Mouse (Mus musculus) left cerebral cortex, postnatal 14 days (tissue): Measurements from ENCODE around the gene Lama1. TPM values are rescaled to one million over a fixed set of nuclear protein-coding genes. Genes with fewer than 3 reads are reported as not detected.

ENCODE experiments used
- DNase-seq, 2 experiments: peaks; one replicate each; pipeline ENCODE4 v3.0.0; 2021 to 2022; ENCODE audit warnings: low spot score in 2 of 2, mixed read lengths in 1 of 2
- intact Hi-C: fragments of 180-260 bp; cut with DNase I; formaldehyde crosslinking; loops from one replicate; pipeline ENCODE4 v1.15.1; 2025
- long read RNA-seq, 2 experiments: library from polyadenylated mRNA; stranded (forward); transcript quantifications; one replicate each; pipeline ENCODE4 v2.0.0; 2021
- total RNA-seq, 2 experiments: library from RNA; stranded (reverse); gene quantifications; 2 replicates each; pipeline ENCODE4 v1.2.3; 2021

The Lama1 gene
- 1 to 10 TPM; 4.8 to 6.5 TPM for total RNA-seq
- long read RNA-seq, experiment 1, partial matches to known transcripts: 1 of 3 reads
- long read RNA-seq, experiment 1, other reads (novel, unspliced or antisense): 2 of 3 reads
- long read RNA-seq, experiment 2, partial matches to known transcripts: 1 of 1 reads
- long read RNA-seq, experiment 2, other reads (novel, unspliced or antisense): 0 of 1 reads

GRCm38 (mm10) chr17:67696694-67697386 is at the start of gene Lama1:
Lama1 (plus strand) TSS chr17:67697259.
- intact Hi-C loops: no loop called here

GRCm38 (mm10) chr17:67651506-67651905 is 45.6 kb upstream of the Lama1 start:
- intact Hi-C loops: loop anchor here (5.0 kb wide), 1 partner anchor 186 kb away; no protein-coding TSS in a partner anchor
- DNase-seq: peak; percentile 63 to 69

More at GRCm38 (mm10) chr17:67696694-67697386, at the start of gene Lama1:
- peak in 1 of 2 experiments; percentile 34 for DNase-seq

GRCm38 (mm10) chr17:67664299-67664698 is 32.8 kb upstream of the Lama1 start:
- intact Hi-C loops: no loop called here
- DNase-seq: no peak

GRCm38 (mm10) chr17:67666981-67667380 is 30.1 kb upstream of the Lama1 start:
- intact Hi-C loops: loop anchor here (5.0 kb wide), 1 partner anchor 1090 kb away; no protein-coding TSS in a partner anchor
- DNase-seq: no peak

GRCm38 (mm10) chr17:67667981-67668380 is 29.1 kb upstream of the Lama1 start:
- intact Hi-C loops: loop anchor here (5.0 kb wide), 1 partner anchor 1091 kb away; no protein-coding TSS in a partner anchor
- peak; percentile 68 to 82 for DNase-seq

- no peak for DNase-seq
- intact Hi-C loops: no loop called here
Measured at GRCm38 (mm10) chr17:67678576-67678975, 18.5 kb upstream of the Lama1 start.

- no peak for DNase-seq
- intact Hi-C loops: no loop called here
Measured at GRCm38 (mm10) chr17:67681084-67681483, 16.0 kb upstream of the Lama1 start.

GRCm38 (mm10) chr17:67685022-67685743 is 11.9 kb upstream of the Lama1 start:
- intact Hi-C loops: no loop called here
- DNase-seq: no peak

GRCm38 (mm10) chr17:67687505-67687904 is 9.6 kb upstream of the Lama1 start:
- intact Hi-C loops: no loop called here

GRCm38 (mm10) chr17:67690689-67691088 is 6.4 kb upstream of the Lama1 start:
- no peak for DNase-seq
- intact Hi-C loops: no loop called here

More at GRCm38 (mm10) chr17:67687505-67687904, 9.6 kb upstream of the Lama1 start:
- DNase-seq: no peak

GRCm38 (mm10) chr17:67692651-67693050 is 4.4 kb upstream of the Lama1 start:
- DNase-seq: no peak
- intact Hi-C loops: no loop called here

- no peak for DNase-seq
- intact Hi-C loops: no loop called here
Measured at GRCm38 (mm10) chr17:67693861-67694260, 3.2 kb upstream of the Lama1 start.

GRCm38 (mm10) chr17:67697461-67697891 is 417 bp downstream of the Lama1 start:
- DNase-seq: no peak
- intact Hi-C loops: no loop called here

- DNase-seq: peak in 1 of 2 experiments; percentile 20
- intact Hi-C loops: no loop called here
Measured at GRCm38 (mm10) chr17:67698301-67698700, 1.2 kb downstream of the Lama1 start.

GRCm38 (mm10) chr17:67701761-67702160 is 4.7 kb downstream of the Lama1 start:
- DNase-seq: no peak
- intact Hi-C loops: no loop called here

GRCm38 (mm10) chr17:67702941-67703340 is 5.9 kb downstream of the Lama1 start:
- DNase-seq: no peak
- intact Hi-C loops: no loop called here

- intact Hi-C loops: no loop called here
- no peak for DNase-seq
Measured at GRCm38 (mm10) chr17:67705035-67705769, 8.1 kb downstream of the Lama1 start.

- DNase-seq: no peak
- intact Hi-C loops: no loop called here
Measured at GRCm38 (mm10) chr17:67706372-67706771, 9.3 kb downstream of the Lama1 start.

- intact Hi-C loops: no loop called here
- no peak for DNase-seq
Measured at GRCm38 (mm10) chr17:67707793-67708364, 10.8 kb downstream of the Lama1 start.
